Mouse (Mus musculus) cerebellum, adult 2 months (tissue): ENCODE measurements at regions not wholly inside any gene's neighbourhood (a gene's known extent, or its start where the extent isn't known, plus 50 kb on each side); places are given as distances from the start of the nearest gene placed in this dataset.

ENCODE experiments used
- CTCF ChIP-seq: fragments of 200-500 bp; IDR thresholded peaks from 2 replicates; pipeline ENCODE4 v1.5.1; 2011; ENCODE audit warnings: low read depth, mild to moderate bottlenecking, control low read depth, low read length, moderate library complexity, borderline replicate concordance; ENCODE audit not compliant: insufficient read depth
- POLR2A ChIP-seq: fragments of 200-500 bp; IDR thresholded peaks from 2 replicates; pipeline ENCODE4 v1.6.1; 2011; ENCODE audit warnings: low read length, control low read depth, borderline replicate concordance; ENCODE audit not compliant: insufficient read depth

DNA sequence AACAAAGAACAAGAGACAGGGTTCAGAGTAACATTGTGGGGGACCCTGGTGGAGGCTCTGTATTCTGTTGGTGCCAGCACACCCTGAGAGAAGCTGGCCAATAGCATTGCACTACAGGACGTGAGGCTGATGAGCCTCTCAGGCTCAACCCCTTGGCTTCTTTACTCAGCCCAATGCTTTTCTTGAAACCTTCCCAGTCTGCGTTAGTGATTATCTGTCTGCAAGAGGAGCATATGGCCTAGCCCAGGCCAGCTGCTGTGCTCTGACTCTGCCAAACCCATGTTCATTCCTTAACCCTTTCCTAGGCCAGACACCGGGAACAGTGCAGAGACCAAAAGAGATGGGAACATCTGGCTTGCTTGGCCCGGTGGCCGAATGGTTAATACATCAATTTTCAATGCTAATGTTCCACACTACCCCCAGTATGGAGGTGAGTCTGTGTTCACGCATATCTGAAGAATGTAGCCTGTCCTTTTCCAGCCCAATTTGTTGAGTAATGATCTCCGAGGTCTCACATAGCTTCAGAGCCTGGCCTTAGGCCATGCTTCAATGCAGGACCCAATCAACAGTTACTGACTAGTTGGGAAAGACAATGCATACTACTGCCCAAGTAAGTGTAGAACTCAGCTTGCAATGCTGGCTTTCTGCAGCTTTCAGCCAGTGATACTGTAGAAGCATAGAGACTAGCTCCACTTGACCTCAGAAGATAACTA, 192.5 kb downstream of the Etnk1 start:
- TF ChIP-seq CTCF (no peak), POLR2A (no peak)
